7 mouse cellular contexts compared by ENCODE assay signal in genomic region chr12:36157304-36157637, GRCm38 (mm10). TPM values are rescaled to one million over a fixed set of nuclear protein-coding genes. Genes with fewer than 3 reads are reported as not detected.
DNase-seq lines count a peak whose midpoint lies in the region; ATAC-seq and TF ChIP-seq lines count a peak whose summit lies in the region.

No protein-coding gene starts in this region.

- TF ChIP-seq POLR2A in lung, adult 2 months (IDR thresholded peaks at IDR 0.05; ENCODE audit: borderline replicate concordance, extremely low read depth, low read depth, low read length): no peak

- no peak for TF ChIP-seq CTCF in lung, adult 2 months (IDR thresholded peaks at IDR 0.05; ENCODE audit: insufficient read depth, low read length)

- H3K9ac ChIP-seq in embryonic facial prominence, embryonic 13.5 days: peak overlapping the region; percentile 89
- H3K9ac ChIP-seq in intestine, embryonic 14.5 days (ENCODE audit: low read length): peak overlapping the region; percentile 82
- peak overlapping the region; percentile 95 for H3K9ac ChIP-seq in midbrain, embryonic 14.5 days (replicated peaks; ENCODE audit: low read length)

- peaks cover 12% of the 10 kb centered on the region for H3K4me1 ChIP-seq in lung, adult 2 months (ENCODE audit: control insufficient read depth, insufficient read depth, low read length)
- peaks cover 28% of the 10 kb centered on the region for H3K4me1 ChIP-seq in embryonic facial prominence, embryonic 13.5 days
- peaks cover 20% of the 10 kb centered on the region for H3K4me1 ChIP-seq in intestine, embryonic 14.5 days (replicated peaks; ENCODE audit: control insufficient read depth, insufficient read depth, low read length)
- H3K4me1 ChIP-seq in midbrain, embryonic 14.5 days (ENCODE audit: control insufficient read depth, insufficient read depth, low read length): peaks cover 24% of the 10 kb centered on the region

- DNase-seq in lung, adult 2 months: no peak
- no peak for DNase-seq in lung, postnatal 14 days
- no peak for DNase-seq in intestine, embryonic 14.5 days (ENCODE audit: low spot score)
- DNase-seq in midbrain, embryonic 14.5 days: no peak
- DNase-seq in right cerebral cortex, adult 2 months (ENCODE audit: low spot score in 2 of 2): no peak
- no peak for DNase-seq in left cerebral cortex, adult 8-10 months (ENCODE audit: low spot score in 2 of 2)

- H3K27ac ChIP-seq in embryonic facial prominence, embryonic 13.5 days: peak overlapping the region; percentile 93
- peak overlapping the region; percentile 89 for H3K27ac ChIP-seq in intestine, embryonic 14.5 days (ENCODE audit: low read depth)
- peak overlapping the region; percentile 91 for H3K27ac ChIP-seq in midbrain, embryonic 14.5 days (replicated peaks; ENCODE audit: low read depth, low read length)

- H3K4me3 ChIP-seq in lung, adult 2 months (replicated peaks; ENCODE audit: extremely low read depth, low read depth, low read length): peak overlapping the region; percentile 65
- peak overlapping the region; percentile 92 for H3K4me3 ChIP-seq in embryonic facial prominence, embryonic 13.5 days
- peak overlapping the region; percentile 86 for H3K4me3 ChIP-seq in intestine, embryonic 14.5 days (ENCODE audit: low read depth, low read length)
- H3K4me3 ChIP-seq in midbrain, embryonic 14.5 days (replicated peaks; ENCODE audit: low read depth, low read length): peak overlapping the region; percentile 95

- peak overlapping the region; percentile 80 for H3K4me2 ChIP-seq in embryonic facial prominence, embryonic 13.5 days
- peak overlapping the region; percentile 68 for H3K4me2 ChIP-seq in intestine, embryonic 14.5 days (ENCODE audit: low read length)
- H3K4me2 ChIP-seq in midbrain, embryonic 14.5 days (ENCODE audit: low read length): peak overlapping the region; percentile 76

- under 1% methylated on average over 14 of the region's 14 CpGs for WGBS in lung, adult 2 months
- WGBS in embryonic facial prominence, embryonic 13.5 days: 0% methylated on average over 14 of the region's 14 CpGs
- under 1% methylated on average over 14 of the region's 14 CpGs for WGBS in intestine, embryonic 14.5 days
- WGBS in midbrain, embryonic 14.5 days: under 1% methylated on average over 14 of the region's 14 CpGs

- H3K36me3 ChIP-seq in embryonic facial prominence, embryonic 13.5 days: 0 out of 2 replicates have a peak, but pooled peaks cover 3% of the 10 kb centered on the region
- no peaks in the 10 kb centered on the region for H3K36me3 ChIP-seq in intestine, embryonic 14.5 days (ENCODE audit: control insufficient read depth, insufficient read depth, low read length)
- H3K36me3 ChIP-seq in midbrain, embryonic 14.5 days (ENCODE audit: control insufficient read depth, insufficient read depth, low read length): no peaks in the 10 kb centered on the region

- H3K27me3 ChIP-seq in embryonic facial prominence, embryonic 13.5 days: no peaks in the 10 kb centered on the region
- no peaks in the 10 kb centered on the region for H3K27me3 ChIP-seq in intestine, embryonic 14.5 days (replicated peaks; ENCODE audit: control insufficient read depth, insufficient read depth, low read length)
- no peaks in the 10 kb centered on the region for H3K27me3 ChIP-seq in midbrain, embryonic 14.5 days (ENCODE audit: control insufficient read depth, insufficient read depth, low read length)

- H3K9me3 ChIP-seq in embryonic facial prominence, embryonic 13.5 days: no peaks in the 10 kb centered on the region
- no peaks in the 10 kb centered on the region for H3K9me3 ChIP-seq in intestine, embryonic 14.5 days (ENCODE audit: control insufficient read depth, low read length)
- no peaks in the 10 kb centered on the region for H3K9me3 ChIP-seq in midbrain, embryonic 14.5 days (ENCODE audit: control insufficient read depth, low read length)

- peak; percentile 56 for ATAC-seq in embryonic facial prominence, embryonic 13.5 days (ENCODE audit: insufficient number of reproducible peaks, insufficient read depth, low FRiP score, low TSS enrichment, low read depth)
- ATAC-seq in intestine, embryonic 14.5 days (replicated peaks; ENCODE audit: low FRiP score, low TSS enrichment, low read depth): peak; percentile 63
- ATAC-seq in midbrain, embryonic 14.5 days (ENCODE audit: low FRiP score, low TSS enrichment): peak; percentile 32

RNA-seq across cellular contexts. Expression of gene Ankmy2, which starts 0.4 kb away (rescaled TPM):
- 6.0 and 9.3 TPM in 2 replicates for polyA plus RNA-seq in lung, adult 2 months (2012; rRNA removed)
- polyA plus RNA-seq in embryonic facial prominence, embryonic 13.5 days (2015; fragmentation: Nextera tagmentation; extraction: Ambion mirVana): 40.4 and 45.4 TPM in 2 replicates
- 38.4 and 38.8 TPM in 2 replicates for polyA plus RNA-seq in intestine, embryonic 14.5 days (2014; fragmentation: Nextera tagmentation; extraction: Ambion mirVana)
- 73.0 and 74.0 TPM in 2 replicates for polyA plus RNA-seq in midbrain, embryonic 14.5 days (2014; fragmentation: Nextera tagmentation; extraction: Ambion mirVana)
- total RNA-seq in left cerebral cortex, adult 8-10 months (2022): 10 to 100 TPM; 54.8 to 59.4 (median 58.3) TPM

RNA-seq across cellular contexts. Expression of gene Bzw2, which starts 0.6 kb away (rescaled TPM):
- 5.5 and 11.1 TPM in 2 replicates for polyA plus RNA-seq in lung, adult 2 months (2012; rRNA removed)
- 243 and 276 TPM in 2 replicates for polyA plus RNA-seq in embryonic facial prominence, embryonic 13.5 days (2015; fragmentation: Nextera tagmentation; extraction: Ambion mirVana)
- 235 and 249 TPM in 2 replicates for polyA plus RNA-seq in intestine, embryonic 14.5 days (2014; fragmentation: Nextera tagmentation; extraction: Ambion mirVana)
- polyA plus RNA-seq in midbrain, embryonic 14.5 days (2014; fragmentation: Nextera tagmentation; extraction: Ambion mirVana): 436 and 484 TPM in 2 replicates
- total RNA-seq in left cerebral cortex, adult 8-10 months (2022): 10 to 100 TPM; 43.9 to 52.6 (median 44.6) TPM

Comparison
In these comparisons a context has a peak if more than half of its experiments do, and no peak if none do; other contexts are left out.
1. RNA of gene Bzw2, which starts 0.6 kb away (polyA plus RNA-seq): 436 to 484 TPM in midbrain, embryonic 14.5 days, 243 to 276 TPM in embryonic facial prominence, embryonic 13.5 days and 235 to 249 TPM in intestine, embryonic 14.5 days; 5.5 to 11.1 TPM in lung, adult 2 months; every median in the first group is over 10 times any median in the second.
2. Peak in every context shown above with its lines, with median percentiles within 50 percentile points of each other: H3K4me3 ChIP-seq, ATAC-seq, H3K27ac ChIP-seq, H3K4me2 ChIP-seq and H3K9ac ChIP-seq.